Mouse (Mus musculus): ENCODE measurements around the gene Unc13a. TPM values are rescaled to one million over a fixed set of nuclear protein-coding genes. Genes with fewer than 3 reads are reported as not detected.

Gene Unc13a
- polyA plus RNA-seq, 1 experiment from 2014 or later, result 12.8 TPM

Small RNA genes within 50 kb of the gene (microRNA-seq; reads per million reads assigned to microRNA genes)
- gene Mir6769b, result 0.93 reads per million

Other genes starting within 250 kb of the Unc13a start
- 109 and 111 TPM in 2 replicates for gene Abhd8, start 208.1 kb downstream of the Unc13a start, polyA plus RNA-seq (2016; fragmentation: Nextera tagmentation; extraction: Ambion mirVana)
- gene Mrpl34, start 206.8 kb downstream of the Unc13a start, polyA plus RNA-seq (2016; fragmentation: Nextera tagmentation; extraction: Ambion mirVana), result 235 and 245 TPM in 2 replicates
- 145 and 152 TPM in 2 replicates for gene Dda1, start 202.6 kb downstream of the Unc13a start, polyA plus RNA-seq (2016; fragmentation: Nextera tagmentation; extraction: Ambion mirVana)
- gene Ano8, start 185.8 kb downstream of the Unc13a start, polyA plus RNA-seq (2016; fragmentation: Nextera tagmentation; extraction: Ambion mirVana), result 14.2 and 18.7 TPM in 2 replicates
- 15.5 and 18.3 TPM in 2 replicates for gene Gtpbp3, start 183.7 kb downstream of the Unc13a start, polyA plus RNA-seq (2016; fragmentation: Nextera tagmentation; extraction: Ambion mirVana)
- 26.9 and 29.5 TPM in 2 replicates for gene Plvap, start 160.0 kb downstream of the Unc13a start, polyA plus RNA-seq (2016; fragmentation: Nextera tagmentation; extraction: Ambion mirVana)
- gene Ccdc194, start 146.0 kb downstream of the Unc13a start, polyA plus RNA-seq (2016; fragmentation: Nextera tagmentation; extraction: Ambion mirVana), result 0.13 and 0.41 TPM in 2 replicates
- 13.1 and 14.5 TPM in 2 replicates for gene Bst2, start 134.3 kb downstream of the Unc13a start, polyA plus RNA-seq (2016; fragmentation: Nextera tagmentation; extraction: Ambion mirVana)
- gene Mvb12a, start 128.8 kb downstream of the Unc13a start, polyA plus RNA-seq (2016; fragmentation: Nextera tagmentation; extraction: Ambion mirVana), result 54.0 and 57.0 TPM in 2 replicates
- gene Tmem221, start 112.9 kb downstream of the Unc13a start, polyA plus RNA-seq (2016; fragmentation: Nextera tagmentation; extraction: Ambion mirVana), result 0.14 TPM in 2 replicates
- gene Nxnl1, start 105.2 kb downstream of the Unc13a start, polyA plus RNA-seq (2016; fragmentation: Nextera tagmentation; extraction: Ambion mirVana), result not detected in 2 replicates
- 38.4 and 44.4 TPM in 2 replicates for gene Slc27a1, start 102.9 kb downstream of the Unc13a start, polyA plus RNA-seq (2016; fragmentation: Nextera tagmentation; extraction: Ambion mirVana)
- gene Pgls, start 79.6 kb downstream of the Unc13a start, polyA plus RNA-seq (2016; fragmentation: Nextera tagmentation; extraction: Ambion mirVana), result 215 and 216 TPM in 2 replicates
- gene Fam129c, start 74.1 kb downstream of the Unc13a start, polyA plus RNA-seq (2016; fragmentation: Nextera tagmentation; extraction: Ambion mirVana), result 6.5 and 6.9 TPM in 2 replicates
- gene Colgalt1, start 60.8 kb downstream of the Unc13a start, polyA plus RNA-seq (2016; fragmentation: Nextera tagmentation; extraction: Ambion mirVana), result 52.1 and 56.2 TPM in 2 replicates
- 3.3 and 3.4 TPM in 2 replicates for gene Jak3, start 4.5 kb upstream of the Unc13a start, polyA plus RNA-seq (2016; fragmentation: Nextera tagmentation; extraction: Ambion mirVana)
- not detected in 2 replicates for gene Insl3, start 17.5 kb upstream of the Unc13a start, polyA plus RNA-seq (2016; fragmentation: Nextera tagmentation; extraction: Ambion mirVana)
- 0.55 and 0.66 TPM in 2 replicates for gene B3gnt3, start 30.0 kb upstream of the Unc13a start, polyA plus RNA-seq (2016; fragmentation: Nextera tagmentation; extraction: Ambion mirVana)
- 39.2 and 43.7 TPM in 2 replicates for gene Fcho1, start 54.0 kb upstream of the Unc13a start, polyA plus RNA-seq (2016; fragmentation: Nextera tagmentation; extraction: Ambion mirVana)
- gene Zfp709, start 210.3 kb upstream of the Unc13a start, polyA plus RNA-seq (2016; fragmentation: Nextera tagmentation; extraction: Ambion mirVana), result 8.6 and 8.8 TPM in 2 replicates
- gene Zfp882, start 236.9 kb upstream of the Unc13a start, polyA plus RNA-seq (2016; fragmentation: Nextera tagmentation; extraction: Ambion mirVana), result 14.7 and 15.1 TPM in 2 replicates
- 37.5 and 40.6 TPM in 2 replicates for gene Zfp617, start 236.9 kb upstream of the Unc13a start, polyA plus RNA-seq (2016; fragmentation: Nextera tagmentation; extraction: Ambion mirVana)